Mouse (Mus musculus): ENCODE data around the gene Il16. TPM values are rescaled to one million over a fixed set of nuclear protein-coding genes. Genes with fewer than 3 reads are reported as not detected.

Gene Il16
- polyA plus RNA-seq, 1 experiment from 2014 or later: 0.77 TPM

- Histone ChIP-seq H3K4me2 (ENCODE audit: low read depth, low read length, severe bottlenecking) (no peak overlapping the region), H3K4me3 (ENCODE audit: low read depth, low read length) (no peak overlapping the region), H3K27me3 (ENCODE audit: control insufficient read depth, insufficient read depth, low read length) (no peaks in the 10 kb centered on the region), H3K27ac (ENCODE audit: low read depth, low read length) (no peak overlapping the region), H3K9me3 (ENCODE audit: control insufficient read depth, low read length) (no peaks in the 10 kb centered on the region), H3K36me3 (ENCODE audit: control insufficient read depth, insufficient read depth, low read length) (no peaks in the 10 kb centered on the region), H3K9ac (ENCODE audit: low read length) (no peak overlapping the region), H3K4me1 (replicated peaks; ENCODE audit: control insufficient read depth, insufficient read depth, low read length) (no peaks in the 10 kb centered on the region)
- WGBS: 86% methylated on average over 5 of the region's 5 CpGs
- ATAC-seq (replicated peaks; ENCODE audit: low FRiP score) (no peak), DNase-seq (ENCODE audit: low spot score) (no peak)
These were observed 16.8 kb upstream of the Il16 start for GRCm38 (mm10) chr7:83762336-83762735.

- Histone ChIP-seq H3K4me3 (ENCODE audit: low read depth, low read length) (no peak overlapping the region), H3K27ac (ENCODE audit: low read depth, low read length) (no peak overlapping the region), H3K4me1 (replicated peaks; ENCODE audit: control insufficient read depth, insufficient read depth, low read length) (no peaks in the 10 kb centered on the region), H3K36me3 (ENCODE audit: control insufficient read depth, insufficient read depth, low read length) (no peaks in the 10 kb centered on the region), H3K9me3 (ENCODE audit: control insufficient read depth, low read length) (no peaks in the 10 kb centered on the region), H3K9ac (ENCODE audit: low read length) (no peak overlapping the region), H3K27me3 (ENCODE audit: control insufficient read depth, insufficient read depth, low read length) (no peaks in the 10 kb centered on the region), H3K4me2 (ENCODE audit: low read depth, low read length, severe bottlenecking) (no peak overlapping the region)
- ATAC-seq (replicated peaks; ENCODE audit: low FRiP score) (no peak), DNase-seq (ENCODE audit: low spot score) (no peak)
- WGBS: 75% methylated on average over 1 of the region's 1 CpGs
These were observed 5.5 kb upstream of the Il16 start for GRCm38 (mm10) chr7:83751055-83751454.

- H3K27ac ChIP-seq (ENCODE audit: low read depth, low read length): no peak overlapping the region
- 83% methylated on average over 1 of the region's 1 CpGs for WGBS
- no peak overlapping the region for H3K9ac ChIP-seq (ENCODE audit: low read length)
- no peaks in the 10 kb centered on the region for H3K4me1 ChIP-seq (replicated peaks; ENCODE audit: control insufficient read depth, insufficient read depth, low read length)
- ATAC-seq (replicated peaks; ENCODE audit: low FRiP score) (no peak), DNase-seq (ENCODE audit: low spot score) (no peak)
- H3K4me2 ChIP-seq (ENCODE audit: low read depth, low read length, severe bottlenecking): no peak overlapping the region
- no peaks in the 10 kb centered on the region for H3K27me3 ChIP-seq (ENCODE audit: control insufficient read depth, insufficient read depth, low read length)
- H3K9me3 ChIP-seq (ENCODE audit: control insufficient read depth, low read length): no peaks in the 10 kb centered on the region
- H3K4me3 ChIP-seq (ENCODE audit: low read depth, low read length): no peak overlapping the region
- no peaks in the 10 kb centered on the region for H3K36me3 ChIP-seq (ENCODE audit: control insufficient read depth, insufficient read depth, low read length)
These were observed 2.9 kb upstream of the Il16 start for GRCm38 (mm10) chr7:83748405-83748804.

- DNase-seq (ENCODE audit: low spot score) (no peak), ATAC-seq (replicated peaks; ENCODE audit: low FRiP score) (no peak)
- no peaks in the 10 kb centered on the region for H3K27me3 ChIP-seq (ENCODE audit: control insufficient read depth, insufficient read depth, low read length)
- H3K9ac ChIP-seq (ENCODE audit: low read length): no peak overlapping the region
- H3K36me3 ChIP-seq (ENCODE audit: control insufficient read depth, insufficient read depth, low read length): no peaks in the 10 kb centered on the region
- H3K9me3 ChIP-seq (ENCODE audit: control insufficient read depth, low read length): no peaks in the 10 kb centered on the region
- 69% methylated on average over 8 of the region's 8 CpGs for WGBS
- H3K4me3 ChIP-seq (ENCODE audit: low read depth, low read length): no peak overlapping the region
- no peak overlapping the region for H3K27ac ChIP-seq (ENCODE audit: low read depth, low read length)
- no peak overlapping the region for H3K4me2 ChIP-seq (ENCODE audit: low read depth, low read length, severe bottlenecking)
- H3K4me1 ChIP-seq (replicated peaks; ENCODE audit: control insufficient read depth, insufficient read depth, low read length): no peaks in the 10 kb centered on the region
These were observed 671 bp upstream of the Il16 start for GRCm38 (mm10) chr7:83746107-83746687.

- ATAC-seq (replicated peaks; ENCODE audit: low FRiP score) (no peak), DNase-seq (ENCODE audit: low spot score) (no peak)
- H3K4me2 ChIP-seq (ENCODE audit: low read depth, low read length, severe bottlenecking): no peak overlapping the region
These were observed 487 bp downstream of the Il16 start for GRCm38 (mm10) chr7:83745065-83745412.

GRCm38 (mm10) chr7:83744250-83744649 is 1.3 kb downstream of the Il16 start:
- Histone ChIP-seq H3K9ac (ENCODE audit: low read length) (no peak overlapping the region), H3K9me3 (ENCODE audit: control insufficient read depth, low read length) (no peaks in the 10 kb centered on the region), H3K27ac (ENCODE audit: low read depth, low read length) (no peak overlapping the region), H3K4me3 (ENCODE audit: low read depth, low read length) (no peak overlapping the region), H3K4me1 (replicated peaks; ENCODE audit: control insufficient read depth, insufficient read depth, low read length) (no peaks in the 10 kb centered on the region), H3K4me2 (ENCODE audit: low read depth, low read length, severe bottlenecking) (no peak overlapping the region), H3K36me3 (ENCODE audit: control insufficient read depth, insufficient read depth, low read length) (no peaks in the 10 kb centered on the region), H3K27me3 (ENCODE audit: control insufficient read depth, insufficient read depth, low read length) (no peaks in the 10 kb centered on the region)
- no peak for DNase-seq (ENCODE audit: low spot score)
- 85% methylated on average over 4 of the region's 4 CpGs for WGBS
- ATAC-seq (replicated peaks; ENCODE audit: low FRiP score): no peak

More at GRCm38 (mm10) chr7:83745065-83745412, 487 bp downstream of the Il16 start:
- Histone ChIP-seq H3K27ac (ENCODE audit: low read depth, low read length) (no peak overlapping the region), H3K9me3 (ENCODE audit: control insufficient read depth, low read length) (no peaks in the 10 kb centered on the region), H3K4me3 (ENCODE audit: low read depth, low read length) (no peak overlapping the region), H3K9ac (ENCODE audit: low read length) (no peak overlapping the region), H3K27me3 (ENCODE audit: control insufficient read depth, insufficient read depth, low read length) (no peaks in the 10 kb centered on the region), H3K36me3 (ENCODE audit: control insufficient read depth, insufficient read depth, low read length) (no peaks in the 10 kb centered on the region), H3K4me1 (replicated peaks; ENCODE audit: control insufficient read depth, insufficient read depth, low read length) (no peaks in the 10 kb centered on the region)
- WGBS: 77% methylated on average over 9 of the region's 9 CpGs

- H3K9ac ChIP-seq (ENCODE audit: low read length): no peak overlapping the region
- no peak for ATAC-seq (replicated peaks; ENCODE audit: low FRiP score)
- no peaks in the 10 kb centered on the region for H3K4me1 ChIP-seq (replicated peaks; ENCODE audit: control insufficient read depth, insufficient read depth, low read length)
- H3K4me3 ChIP-seq (ENCODE audit: low read depth, low read length): no peak overlapping the region
- no peak overlapping the region for H3K27ac ChIP-seq (ENCODE audit: low read depth, low read length)
- no peaks in the 10 kb centered on the region for H3K9me3 ChIP-seq (ENCODE audit: control insufficient read depth, low read length)
- no peaks in the 10 kb centered on the region for H3K27me3 ChIP-seq (ENCODE audit: control insufficient read depth, insufficient read depth, low read length)
- WGBS: 65% methylated on average over 3 of the region's 3 CpGs
- no peaks in the 10 kb centered on the region for H3K36me3 ChIP-seq (ENCODE audit: control insufficient read depth, insufficient read depth, low read length)
- H3K4me2 ChIP-seq (ENCODE audit: low read depth, low read length, severe bottlenecking): no peak overlapping the region
- no peak for DNase-seq (ENCODE audit: low spot score)
These were observed 2.8 kb downstream of the Il16 start for GRCm38 (mm10) chr7:83742690-83743089.

- no peaks in the 10 kb centered on the region for H3K27me3 ChIP-seq (ENCODE audit: control insufficient read depth, insufficient read depth, low read length)
- no peak for ATAC-seq (replicated peaks; ENCODE audit: low FRiP score)
- no peak overlapping the region for H3K4me3 ChIP-seq (ENCODE audit: low read depth, low read length)
- no peaks in the 10 kb centered on the region for H3K36me3 ChIP-seq (ENCODE audit: control insufficient read depth, insufficient read depth, low read length)
- no peaks in the 10 kb centered on the region for H3K9me3 ChIP-seq (ENCODE audit: control insufficient read depth, low read length)
- H3K4me2 ChIP-seq (ENCODE audit: low read depth, low read length, severe bottlenecking): no peak overlapping the region
- H3K27ac ChIP-seq (ENCODE audit: low read depth, low read length): no peak overlapping the region
- DNase-seq (ENCODE audit: low spot score): no peak
- 84% methylated on average over 2 of the region's 2 CpGs for WGBS
- no peak overlapping the region for H3K9ac ChIP-seq (ENCODE audit: low read length)
- H3K4me1 ChIP-seq (replicated peaks; ENCODE audit: control insufficient read depth, insufficient read depth, low read length): no peaks in the 10 kb centered on the region
These were observed 3.5 kb downstream of the Il16 start for GRCm38 (mm10) chr7:83742026-83742425.

- H3K9ac ChIP-seq (ENCODE audit: low read length): no peak overlapping the region
- no peak for DNase-seq (ENCODE audit: low spot score)
- WGBS: 56% methylated on average over 7 of the region's 7 CpGs
- no peaks in the 10 kb centered on the region for H3K9me3 ChIP-seq (ENCODE audit: control insufficient read depth, low read length)
- H3K4me1 ChIP-seq (replicated peaks; ENCODE audit: control insufficient read depth, insufficient read depth, low read length): no peaks in the 10 kb centered on the region
- H3K27me3 ChIP-seq (ENCODE audit: control insufficient read depth, insufficient read depth, low read length): no peaks in the 10 kb centered on the region
- ATAC-seq (replicated peaks; ENCODE audit: low FRiP score): no peak
- no peak overlapping the region for H3K4me2 ChIP-seq (ENCODE audit: low read depth, low read length, severe bottlenecking)
- H3K36me3 ChIP-seq (ENCODE audit: control insufficient read depth, insufficient read depth, low read length): no peaks in the 10 kb centered on the region
- H3K4me3 ChIP-seq (ENCODE audit: low read depth, low read length): no peak overlapping the region
- H3K27ac ChIP-seq (ENCODE audit: low read depth, low read length): no peak overlapping the region
These were observed 5.7 kb downstream of the Il16 start for GRCm38 (mm10) chr7:83739680-83740310.

Measured in forebrain, embryonic 11.5 days (tissue).